Mouse (Mus musculus) MEL-GATA-1-ER (cell line): ENCODE measurements at regions not wholly inside any gene's neighbourhood (a gene's known extent, or its start where the extent isn't known, plus 50 kb on each side); places are given as distances from the start of the nearest gene placed in this dataset.
A peak's percentile ranks its signal among the peaks of the same experiment; 100 is the strongest.
"Not testable (repeated sequence)": the region's sequence is repeated elsewhere in the genome, so short reads cannot be mapped to it uniquely, and the experiment has no call there.

Experiments
- DNase-seq: peaks from one replicate; pipeline ENCODE4 v3.0.0-alpha.2; 2012; ENCODE audit warnings: low read depth; ENCODE audit errors: extremely low read depth

- not testable (repeated sequence) for DNase-seq
These were observed 172.5 kb upstream of the Zfp808 start for GRCm38 (mm10) chr13:61957197-61957596.

GRCm38 (mm10) chr13:61978856-61979255 lies 150.8 kb upstream of the Zfp808 start:
- DNase-seq = not testable (repeated sequence)

GRCm38 (mm10) chr13:61996519-61996918 lies 133.2 kb upstream of the Zfp808 start:
- peak; percentile 18 for DNase-seq

- DNase-seq = peak; percentile 10
These were observed 130.9 kb upstream of the Zfp808 start for GRCm38 (mm10) chr13:61998803-61999202.

GRCm38 (mm10) chr13:62007321-62007720 lies 122.4 kb upstream of the Zfp808 start:
- DNase-seq = not testable (repeated sequence)

- DNase-seq = peak; percentile 81
These were observed 114.1 kb upstream of the Zfp808 start for GRCm38 (mm10) chr13:62015424-62016167.

- not testable (repeated sequence) for DNase-seq
These were observed 113.6 kb upstream of the Zfp808 start for GRCm38 (mm10) chr13:62016168-62016502.

GRCm38 (mm10) chr13:62037646-62038045 lies 92.0 kb upstream of the Zfp808 start:
- not testable (repeated sequence) for DNase-seq

- DNase-seq = not testable (repeated sequence)
These were observed 51.6 kb upstream of the Zfp808 start for GRCm38 (mm10) chr13:62077951-62078671.

- DNase-seq = not testable (repeated sequence)
These were observed 50.8 kb upstream of the Zfp808 start for GRCm38 (mm10) chr13:62078893-62079292.
